Comparison of ENCODE assay signal across 23 mouse cellular contexts in genomic region chr16:13946306-13946705, GRCm38 (mm10). TPM values are rescaled to one million over a fixed set of nuclear protein-coding genes. Genes with fewer than 3 reads are reported as not detected.
"Had no signal": no experiment of that assay in that cellular context is flagged by ENCODE, and none has a peak within 500 bp of the region (broad histone marks: within the 10 kb centered on the region; RNA-seq: fewer than 3 reads in every experiment).

No protein-coding gene starts in this region.

- H3K4me3 ChIP-seq: intestine, embryonic 15.5 days; kidney, embryonic 15.5 days; limb, embryonic 12.5 days; limb, embryonic 15.5 days; midbrain, embryonic 12.5 days; midbrain, embryonic 15.5 days; myocyte; neural tube, embryonic 13.5 days had no signal

- H3K9ac ChIP-seq: intestine, embryonic 15.5 days; kidney, embryonic 15.5 days; limb, embryonic 12.5 days; limb, embryonic 15.5 days; liver, embryonic 14.5 days; liver, postnatal 0 days; midbrain, embryonic 12.5 days; midbrain, embryonic 15.5 days; neural tube, embryonic 13.5 days had no signal

- H3K4me2 ChIP-seq: intestine, embryonic 15.5 days; kidney, embryonic 15.5 days; limb, embryonic 12.5 days; limb, embryonic 15.5 days; liver, embryonic 11.5 days; midbrain, embryonic 12.5 days; midbrain, embryonic 15.5 days; neural tube, embryonic 13.5 days had no signal

- H3K27ac ChIP-seq: intestine, embryonic 15.5 days; kidney, embryonic 15.5 days; limb, embryonic 12.5 days; limb, embryonic 15.5 days; liver, embryonic 14.5 days; midbrain, embryonic 12.5 days; midbrain, embryonic 15.5 days; neural tube, embryonic 13.5 days had no signal

- H3K36me3 ChIP-seq: intestine, embryonic 15.5 days; kidney, embryonic 15.5 days; limb, embryonic 12.5 days; limb, embryonic 15.5 days; midbrain, embryonic 12.5 days; midbrain, embryonic 15.5 days; neural tube, embryonic 13.5 days had no signal

- H3K4me1 ChIP-seq: intestine, embryonic 15.5 days; kidney, embryonic 15.5 days had no signal

- DNase-seq: kidney, adult 11 months; kidney, adult 8-10 months; kidney, postnatal 10 days; kidney, postnatal 36 days; liver, postnatal 0 days; retina, postnatal 1 day; right cerebral cortex, postnatal 25 days; spleen, adult 18-20 months; thymus, adult 18-20 months; thymus, postnatal 14 days had no signal

- ATAC-seq: hindbrain, embryonic 16.5 days; intestine, embryonic 15.5 days; liver, postnatal 0 days; midbrain, embryonic 15.5 days had no signal

- H3K27me3 ChIP-seq: intestine, embryonic 15.5 days; kidney, embryonic 15.5 days; midbrain, embryonic 15.5 days had no signal

- H3K9me3 ChIP-seq: intestine, embryonic 15.5 days; kidney, embryonic 15.5 days; limb, embryonic 12.5 days; limb, embryonic 15.5 days; midbrain, embryonic 12.5 days; midbrain, embryonic 15.5 days; neural tube, embryonic 13.5 days had no signal

RNA-seq across cellular contexts. Expression of gene 2900011O08Rik, which starts 40.1 kb away (rescaled TPM):
- total RNA-seq: megakaryocyte, adult 5-6 weeks; neutrophil, adult 5-6 weeks had no signal
- polyA plus RNA-seq: liver, postnatal 0 days had no signal

RNA-seq across cellular contexts. Expression of gene Ifitm7, which starts 40.4 kb away (rescaled TPM):
- total RNA-seq: neutrophil, adult 5-6 weeks had no signal
- polyA plus RNA-seq: intestine, embryonic 15.5 days; limb, embryonic 15.5 days; liver, embryonic 11.5 days; myocyte had no signal
